Mouse (Mus musculus) adipose tissue, adult 10 weeks (tissue): ENCODE measurements around the gene Rsph9. TPM values are rescaled to one million over a fixed set of nuclear protein-coding genes. Genes with fewer than 3 reads are reported as not detected.

Experiments used
- polyA plus RNA-seq: library from polyadenylated mRNA; stranded (reverse); fragments of 350-450 nt; fragmentation: Illumina TruSeq; extraction: RNeasy Lipid Tissue Mini Kit (QIAGEN cat#74804); gene quantifications from one replicate; pipeline ENCODE4 v1.2.3, GENCODE M21; 2014; ENCODE audit warnings: low read depth, low replicate concordance

Rsph9 gene
- polyA plus RNA-seq, result 9.6 TPM

GRCm38 (mm10) chr17:46143578-46144423, at the start of gene Rsph9:
Rsph9 (minus strand) TSS chr17:46144216.

GRCm38 (mm10) chr17:46160686-46161085, 16.7 kb upstream of the Rsph9 start, which contains the start of gene Gtpbp2:
Gtpbp2 (plus strand) TSS chr17:46161032.

GRCm38 (mm10) chr17:46152847-46153782, 9.1 kb upstream of the Rsph9 start, which contains the start of gene Mad2l1bp:
Mad2l1bp (minus strand) TSS chr17:46153553.

GRCm38 (mm10) chr17:46110402-46111289, 33.4 kb downstream of the Rsph9 start, which contains the start of gene Mrps18a:
Mrps18a (plus strand) TSS chr17:46110986.

Other genes with a start within 250 kb of the Rsph9 start
- gene Vegfa, start 111.8 kb downstream of the Rsph9 start, polyA plus RNA-seq, result 205 TPM
- 58.4 TPM for gene Mrps18a, start 33.2 kb downstream of the Rsph9 start, polyA plus RNA-seq
- gene Mad2l1bp, start 9.3 kb upstream of the Rsph9 start, polyA plus RNA-seq, result 16.1 TPM
- gene Gtpbp2, start 16.8 kb upstream of the Rsph9 start, polyA plus RNA-seq, result 84.3 TPM
- 7.0 TPM for gene Polh, start 58.4 kb upstream of the Rsph9 start, polyA plus RNA-seq
- gene Xpo5, start 58.6 kb upstream of the Rsph9 start, polyA plus RNA-seq, result 38.0 TPM
- 43.5 TPM for gene Polr1c, start 103.8 kb upstream of the Rsph9 start, polyA plus RNA-seq
- gene Yipf3, start 103.9 kb upstream of the Rsph9 start, polyA plus RNA-seq, result 74.0 TPM
- 2.0 TPM for gene Lrrc73, start 109.3 kb upstream of the Rsph9 start, polyA plus RNA-seq
- 23.2 TPM for gene Tjap1, start 138.8 kb upstream of the Rsph9 start, polyA plus RNA-seq
- gene Dlk2, start 153.2 kb upstream of the Rsph9 start, polyA plus RNA-seq, result 2.8 TPM
- 6.6 TPM for gene Abcc10, start 184.1 kb upstream of the Rsph9 start, polyA plus RNA-seq
- 18.1 TPM for gene Zfp318, start 239.5 kb upstream of the Rsph9 start, polyA plus RNA-seq